Mouse (Mus musculus) CH12.LX (cell line): Measurements from ENCODE around the gene Ugt1a6a. TPM values are rescaled to one million over a fixed set of nuclear protein-coding genes. Genes with fewer than 3 reads are reported as not detected.
"Not testable (repeated sequence)": the region's sequence is repeated elsewhere in the genome, so short reads cannot be mapped to it uniquely, and the experiment has no call there.

Experiments
- DNase-seq: peaks from one replicate; pipeline ENCODE4 v3.0.0-alpha.2; 2013; ENCODE audit errors: extremely low read depth
- H3K27ac ChIP-seq: 2 replicates; pipeline ENCODE4 v1.5.1; 2012; ENCODE audit warnings: low read depth, mild to moderate bottlenecking, control low read depth, moderate library complexity; ENCODE audit not compliant: insufficient read depth
- H3K27me3 ChIP-seq: replicated peaks from 2 replicates; pipeline ENCODE3; 2012; ENCODE audit warnings: inconsistent platforms
- H3K36me3 ChIP-seq, 2 experiments: replicated peaks in 1 of 2; 2 replicates each; pipeline versions ENCODE3 to v1.6.1; 2012; ENCODE audit warnings: inconsistent platforms in 1 of 2, low read length in 1 of 2, mild to moderate bottlenecking in 1 of 2, mixed read lengths in 1 of 2, moderate library complexity in 1 of 2; ENCODE audit not compliant: control insufficient read depth in 1 of 2, insufficient read depth in 1 of 2
- H3K4me1 ChIP-seq, 2 experiments: 2 replicates each; pipeline ENCODE4 v1.6.1; 2012; ENCODE audit warnings: inconsistent platforms in 1 of 2, moderate library complexity in 1 of 2; ENCODE audit not compliant: insufficient read depth in 2 of 2, control insufficient read depth in 1 of 2
- H3K4me2 ChIP-seq: 2 replicates; pipeline ENCODE4 v1.6.1; 2012; ENCODE audit warnings: low read depth, mild to moderate bottlenecking, control low read depth; ENCODE audit not compliant: poor library complexity, insufficient read depth, severe bottlenecking
- H3K4me3 ChIP-seq, 3 experiments: fragments of 150-350 bp in 1 of 3; sonication (generic) in 1 of 3; replicated peaks in 1 of 3; 2 replicates each; pipeline versions ENCODE3 to v1.5.1; 2011 to 2012; ENCODE audit warnings: low read depth in 2 of 3, low read length in 2 of 3, mild to moderate bottlenecking in 2 of 3, moderate library complexity in 2 of 3, control low read depth in 1 of 3, improper control_type of control experiment in 1 of 3, inconsistent platforms in 1 of 3, mixed read lengths in 1 of 3; ENCODE audit not compliant: poor library complexity in 1 of 3
- H3K79me2 ChIP-seq: replicated peaks from 2 replicates; pipeline ENCODE4 v1.6.1; 2012; ENCODE audit warnings: mild to moderate bottlenecking, moderate library complexity; ENCODE audit not compliant: control insufficient read depth, poor library complexity, insufficient read depth, severe bottlenecking; ENCODE audit errors: extremely low read depth
- H3K9ac ChIP-seq: 2 replicates; pipeline ENCODE4 v1.6.1; 2012; ENCODE audit warnings: low read depth, mild to moderate bottlenecking, control low read depth, moderate library complexity; ENCODE audit not compliant: insufficient read depth
- H3K9me3 ChIP-seq: replicated peaks from 2 replicates; pipeline ENCODE3; 2012; ENCODE audit warnings: low read length, inconsistent platforms, mixed read lengths
- CTCF ChIP-seq, 2 experiments: IDR thresholded peaks in 1 of 2; conservative IDR thresholded peaks in 1 of 2; 2 replicates each; pipeline ENCODE4 v1.5.1; 2011 to 2012; ENCODE audit warnings: low read depth in 2 of 2, low read length in 2 of 2, improper control_type of control experiment in 1 of 2, inconsistent platforms in 1 of 2, mild to moderate bottlenecking in 1 of 2, moderate library complexity in 1 of 2
- RAD21 ChIP-seq: IDR thresholded peaks from 2 replicates; pipeline ENCODE4 v1.6.1; 2011; ENCODE audit warnings: low read depth, mild to moderate bottlenecking, low read length, improper control_type of control experiment, moderate library complexity
- SMC3 ChIP-seq: IDR thresholded peaks from 2 replicates; pipeline ENCODE4 v1.6.1; 2011; ENCODE audit warnings: low read depth, low read length, improper control_type of control experiment
- dilution Hi-C: fragments of 300-500 bp; cut with MboI; formaldehyde crosslinking; loops from 2 replicates; pipeline ENCODE4 v1.14.3; 2020; ENCODE audit warnings: low sequenced_read_pairs; ENCODE audit not compliant: extremely low pct_unique_long_range_greater_than_20kb, extremely low pct_ligation_motif_present
- in situ Hi-C: fragments of 300-500 bp; cut with MboI; formaldehyde crosslinking; loops from 3 replicates; pipeline ENCODE4 v1.14.3; 2019; ENCODE audit warnings: low sequenced_read_pairs, low pct_ligation_motif_present, low pct_unique_long_range_greater_than_20kb, mixed read lengths
- polyA plus RNA-seq: library from polyadenylated mRNA; unstranded; fragments of >175 nt; gene quantifications from 2 replicates; pipeline ENCODE4 v1.2.1, GENCODE M21; 2012; ENCODE audit warnings: low read depth; ENCODE audit not compliant: insufficient read length
- total RNA-seq, 2 experiments: library from RNA; depleted of rRNA; stranded (reverse); fragments of 300-350 nt in 1 of 2; fragments of >200 nt in 1 of 2; gene quantifications; 2 replicates each; pipeline ENCODE4 v1.2.3; 2012 to 2014

Gene Ugt1a6a
- total and polyA plus RNA-seq, 3 experiments: 0.19 to 0.43 (median 0.30) TPM

DNA sequence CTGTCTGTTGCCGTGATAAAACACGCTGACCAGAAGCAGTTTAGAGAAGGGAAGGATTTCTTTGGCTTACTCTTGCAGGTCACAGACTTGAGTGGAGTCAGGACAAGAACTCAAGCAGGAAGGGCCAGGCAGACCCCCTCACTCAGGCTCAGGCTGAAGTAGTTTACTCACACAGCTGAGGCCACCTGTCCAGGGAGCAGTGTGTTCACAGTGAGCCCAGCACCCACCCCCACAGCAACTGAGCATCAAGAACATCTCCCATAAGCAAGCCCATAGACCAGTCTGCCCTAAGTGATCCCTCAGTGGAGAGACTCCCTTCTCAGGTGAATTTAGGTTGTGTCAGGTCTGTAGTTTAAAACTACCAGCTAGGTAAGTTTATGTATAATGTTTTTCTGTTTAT is 25.0 kb upstream of the Ugt1a6a start:
- dilution Hi-C loops, DNase-seq, in situ Hi-C loops, H3K9ac ChIP-seq, H3K27ac ChIP-seq, H3K4me3 ChIP-seq, H3K36me3 ChIP-seq, H3K4me2 ChIP-seq, H3K27me3 ChIP-seq, H3K9me3 ChIP-seq, H3K79me2 ChIP-seq: not testable (repeated sequence)
- peaks cover 0 to 15% of the 10 kb centered on the region in 2 experiments; a peak in 2 of 4 replicates for H3K4me1 ChIP-seq

GRCm38 (mm10) chr1:88112769-88113168 is 21.8 kb upstream of the Ugt1a6a start:
- DNase-seq, H3K9me3 ChIP-seq, H3K4me3 ChIP-seq, H3K27me3 ChIP-seq, in situ Hi-C loops, H3K27ac ChIP-seq, H3K79me2 ChIP-seq, H3K4me1 ChIP-seq, dilution Hi-C loops, H3K9ac ChIP-seq, H3K4me2 ChIP-seq, H3K36me3 ChIP-seq: not testable (repeated sequence)

- H3K27ac ChIP-seq, H3K79me2 ChIP-seq, H3K27me3 ChIP-seq, dilution Hi-C loops, H3K4me2 ChIP-seq, H3K9ac ChIP-seq, H3K9me3 ChIP-seq, H3K4me3 ChIP-seq, DNase-seq, H3K4me1 ChIP-seq, H3K36me3 ChIP-seq, in situ Hi-C loops: not testable (repeated sequence)
- TF ChIP-seq SMC3: peak; percentile 32
- peak; percentile 17 to 21; a peak in 1 of 4 replicates for TF ChIP-seq CTCF (conservative IDR thresholded peaks at IDR 0.05 in 1 of 2, IDR thresholded peaks at IDR 0.05 in 1 of 2; ENCODE audit: low read depth in 2 of 2, low read length in 2 of 2)
These were observed 14.1 kb upstream of the Ugt1a6a start for GRCm38 (mm10) chr1:88120550-88120949.

DNA sequence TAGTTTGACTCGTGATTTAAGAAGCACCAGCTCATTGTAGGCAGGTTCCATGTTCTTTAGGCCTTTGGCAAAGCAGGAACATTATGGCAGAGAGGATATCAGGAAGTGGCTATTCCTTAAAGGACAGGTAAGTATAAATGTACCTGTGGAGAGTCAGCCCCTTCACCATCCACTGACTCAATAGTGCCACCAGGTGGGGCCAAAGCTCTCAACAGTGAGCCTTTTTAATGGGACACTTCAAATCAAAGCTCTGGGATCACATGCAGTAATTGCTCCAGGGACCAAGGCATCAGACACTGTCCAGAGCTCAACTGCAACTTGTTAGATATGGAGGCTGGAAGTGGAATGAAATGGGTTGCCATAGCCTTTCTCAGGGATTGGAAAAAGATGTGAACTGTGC is 13.1 kb upstream of the Ugt1a6a start:
- H3K9ac ChIP-seq, H3K79me2 ChIP-seq, in situ Hi-C loops, H3K4me3 ChIP-seq, H3K4me1 ChIP-seq, H3K9me3 ChIP-seq, H3K4me2 ChIP-seq, H3K36me3 ChIP-seq, dilution Hi-C loops, H3K27ac ChIP-seq, H3K27me3 ChIP-seq: not testable (repeated sequence)
- TF ChIP-seq RAD21 (peak; percentile 18), CTCF (conservative IDR thresholded peaks at IDR 0.05 in 1 of 2, IDR thresholded peaks at IDR 0.05 in 1 of 2; ENCODE audit: low read depth in 2 of 2, low read length in 2 of 2) (peak in 1 of 2 experiments; percentile 53; a peak in 2 of 4 replicates), SMC3 (peak; percentile 39)
- peak; percentile 12 for DNase-seq
